ENCODE assay signal across 10 mouse cellular contexts in the genomic region with DNA sequence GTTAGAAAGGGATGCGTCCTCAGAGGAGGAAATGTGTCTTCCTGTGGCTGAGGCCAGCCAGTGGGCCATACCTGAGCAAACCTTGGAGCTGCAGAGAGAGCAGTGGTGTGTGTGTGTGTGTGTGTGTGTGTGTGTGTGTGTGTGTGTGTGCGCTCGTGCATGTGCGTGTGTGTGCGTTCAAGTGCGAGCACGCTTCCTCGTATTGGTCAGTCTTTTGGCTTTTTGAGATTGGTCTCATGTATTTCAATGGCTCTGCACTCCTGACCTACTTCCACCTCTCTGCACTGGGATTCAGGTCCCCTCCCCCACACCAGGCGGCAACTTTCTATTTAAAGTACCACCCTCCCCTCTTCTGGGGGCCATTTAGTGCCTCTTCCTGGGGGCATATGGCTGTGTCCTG. TPM values are rescaled to one million over a fixed set of nuclear protein-coding genes. Genes with fewer than 3 reads are reported as not detected.
DNase-seq lines count a peak whose midpoint lies in the region; ATAC-seq and TF ChIP-seq lines count a peak whose summit lies in the region.
"Had no signal": no experiment of that assay in that cellular context is flagged by ENCODE, and none has a peak within 500 bp of the region (broad histone marks: within the 10 kb centered on the region; RNA-seq: fewer than 3 reads in every experiment).

No protein-coding gene starts in this region.

- no peaks in the 10 kb centered on the region for H3K27me3 ChIP-seq in intestine, embryonic 15.5 days (replicated peaks)
- H3K27me3 ChIP-seq in intestine, embryonic 16.5 days (replicated peaks; ENCODE audit: control insufficient read depth, insufficient read depth, low read length): no peaks in the 10 kb centered on the region
- no peaks in the 10 kb centered on the region for H3K27me3 ChIP-seq in heart, embryonic 11.5 days (ENCODE audit: control insufficient read depth, insufficient read depth, low read length)
- no peaks in the 10 kb centered on the region for H3K27me3 ChIP-seq in megakaryocyte, embryonic 14.5 days (replicated peaks)
- H3K27me3 ChIP-seq in forebrain, embryonic 11.5 days (ENCODE audit: control insufficient read depth, insufficient read depth, low read length): no peaks in the 10 kb centered on the region

- H3K4me1 ChIP-seq in intestine, embryonic 15.5 days (replicated peaks): 0 out of 2 replicates have a peak, but pooled peaks cover 4% of the 10 kb centered on the region
- H3K4me1 ChIP-seq in intestine, embryonic 16.5 days (ENCODE audit: control insufficient read depth, insufficient read depth, low read length): no peaks in the 10 kb centered on the region; the same call in 1 of the 2 replicates
- H3K4me1 ChIP-seq in ES-E14 (ENCODE audit: control insufficient read depth in 2 of 2, insufficient read depth in 2 of 2, low read length in 2 of 2, poor library complexity in 1 of 2): peaks cover 9 to 14% of the 10 kb centered on the region in 2 experiments
- peaks cover 27% of the 10 kb centered on the region for H3K4me1 ChIP-seq in heart, embryonic 11.5 days (ENCODE audit: control insufficient read depth, insufficient read depth, low read length)
- peaks cover 79% of the 10 kb centered on the region for H3K4me1 ChIP-seq in megakaryocyte, embryonic 14.5 days
- no peaks in the 10 kb centered on the region; the same call in 1 of the 2 replicates for H3K4me1 ChIP-seq in forebrain, embryonic 11.5 days (replicated peaks; ENCODE audit: control insufficient read depth, insufficient read depth, low read length)

- no peak overlapping the region for H3K27ac ChIP-seq in intestine, embryonic 15.5 days
- H3K27ac ChIP-seq in intestine, embryonic 16.5 days (ENCODE audit: low read length): no peak overlapping the region
- H3K27ac ChIP-seq in ES-E14 (ENCODE audit: insufficient read depth, low read depth, low read length, poor library complexity, severe bottlenecking): peak overlapping the region; percentile 59
- peak overlapping the region; percentile 60 for H3K27ac ChIP-seq in heart, embryonic 11.5 days (ENCODE audit: low read depth, low read length)
- H3K27ac ChIP-seq in forebrain, embryonic 11.5 days (ENCODE audit: low read depth, low read length): no peak overlapping the region

- 0 out of 2 replicates have a peak, but pooled peaks have one; percentile 20 for ATAC-seq in intestine, embryonic 15.5 days
- ATAC-seq in intestine, embryonic 16.5 days: no peak
- peak; percentile 57; the same call in 1 of the 2 replicates for ATAC-seq in heart, embryonic 11.5 days (replicated peaks; ENCODE audit: insufficient number of reproducible peaks, low FRiP score, low TSS enrichment)
- ATAC-seq in forebrain, embryonic 11.5 days (replicated peaks; ENCODE audit: low FRiP score): no peak

- in situ Hi-C loops in ES-E14 (cut with MboI; ENCODE audit: low sequenced_read_pairs in 2 of 2, unreplicated experiment in 2 of 2): no loop called here

- no peak overlapping the region for H3K4me3 ChIP-seq in intestine, embryonic 15.5 days (replicated peaks)
- H3K4me3 ChIP-seq in intestine, embryonic 16.5 days (ENCODE audit: low read length): no peak overlapping the region
- H3K4me3 ChIP-seq in ES-E14 (ENCODE audit: insufficient read depth in 1 of 2, low read depth in 1 of 2, low read length in 2 of 2, poor library complexity in 1 of 2, severe bottlenecking in 1 of 2): no peak overlapping the region
- H3K4me3 ChIP-seq in heart, embryonic 11.5 days (ENCODE audit: low read depth, low read length): no peak overlapping the region
- peak overlapping the region; percentile 62 for H3K4me3 ChIP-seq in megakaryocyte, embryonic 14.5 days (replicated peaks)
- H3K4me3 ChIP-seq in forebrain, embryonic 11.5 days (ENCODE audit: low read depth, low read length): no peak overlapping the region

- H3K9me3 ChIP-seq in intestine, embryonic 15.5 days: no peaks in the 10 kb centered on the region
- H3K9me3 ChIP-seq in intestine, embryonic 16.5 days (ENCODE audit: control insufficient read depth, low read length): no peaks in the 10 kb centered on the region
- H3K9me3 ChIP-seq in ES-E14 (ENCODE audit: control insufficient read depth, insufficient read depth, low read depth, low read length): no peaks in the 10 kb centered on the region
- no peaks in the 10 kb centered on the region for H3K9me3 ChIP-seq in heart, embryonic 11.5 days (replicated peaks; ENCODE audit: control insufficient read depth, low read length)
- H3K9me3 ChIP-seq in megakaryocyte, embryonic 14.5 days: no peaks in the 10 kb centered on the region
- H3K9me3 ChIP-seq in forebrain, embryonic 11.5 days (ENCODE audit: control insufficient read depth, low read length): no peaks in the 10 kb centered on the region

- no peaks in the 10 kb centered on the region for H3K36me3 ChIP-seq in intestine, embryonic 15.5 days
- H3K36me3 ChIP-seq in intestine, embryonic 16.5 days (ENCODE audit: control insufficient read depth, insufficient read depth, low read length): no peaks in the 10 kb centered on the region
- H3K36me3 ChIP-seq in ES-E14 (ENCODE audit: control insufficient read depth, insufficient read depth, low read length, poor library complexity, severe bottlenecking): no peaks in the 10 kb centered on the region
- H3K36me3 ChIP-seq in heart, embryonic 11.5 days (ENCODE audit: control insufficient read depth, insufficient read depth, low read length): no peaks in the 10 kb centered on the region
- peaks cover 25% of the 10 kb centered on the region for H3K36me3 ChIP-seq in megakaryocyte, embryonic 14.5 days (replicated peaks; ENCODE audit: low read length)
- H3K36me3 ChIP-seq in forebrain, embryonic 11.5 days (ENCODE audit: control insufficient read depth, insufficient read depth, low read length): no peaks in the 10 kb centered on the region

- 72% methylated on average over 9 of the region's 9 CpGs for WGBS in intestine, embryonic 15.5 days
- 75% methylated on average over 9 of the region's 9 CpGs for WGBS in intestine, embryonic 16.5 days
- 50% methylated on average over 9 of the region's 9 CpGs for WGBS in heart, embryonic 11.5 days (ENCODE audit: insufficient replicate concordance)
- 55% methylated on average over 9 of the region's 9 CpGs for WGBS in forebrain, embryonic 11.5 days

- DNase-seq in ES-E14 (ENCODE audit: low read depth, low spot score): no peak
- DNase-seq in forebrain, embryonic 11.5 days (ENCODE audit: low spot score): no peak
- DNase-seq in adrenal gland, postnatal 36 days: no peak
- no peak for DNase-seq in layer of hippocampus, adult 11-12 months (ENCODE audit: low spot score)

- no peak overlapping the region for H3K9ac ChIP-seq in intestine, embryonic 15.5 days
- H3K9ac ChIP-seq in intestine, embryonic 16.5 days (ENCODE audit: low read depth, low read length): no peak overlapping the region
- peak overlapping the region; percentile 38; the same call in 1 of the 2 replicates for H3K9ac ChIP-seq in ES-E14 (ENCODE audit: insufficient read depth, low read depth, low read length, poor library complexity, severe bottlenecking)
- H3K9ac ChIP-seq in heart, embryonic 11.5 days (ENCODE audit: low read depth, low read length): no peak overlapping the region
- H3K9ac ChIP-seq in forebrain, embryonic 11.5 days (ENCODE audit: low read length): no peak overlapping the region

- H3K4me2 ChIP-seq in intestine, embryonic 15.5 days (replicated peaks): no peak overlapping the region
- no peak overlapping the region for H3K4me2 ChIP-seq in intestine, embryonic 16.5 days (ENCODE audit: low read depth, low read length)
- H3K4me2 ChIP-seq in heart, embryonic 11.5 days: peak overlapping the region; percentile 35
- no peak overlapping the region for H3K4me2 ChIP-seq in forebrain, embryonic 11.5 days (ENCODE audit: low read depth, low read length, severe bottlenecking)
- H3K4me2 ChIP-seq: midbrain, embryonic 11.5 days had no signal

TF ChIP-seq in ES-E14, 5 proteins besides CTCF, POLR2A, EP300 and RAD21:
- TF ChIP-seq ZNF384 (IDR thresholded peaks at IDR 0.05; ENCODE audit: low read depth, low read length) (no peak), CHD2 (IDR thresholded peaks at IDR 0.05; ENCODE audit: low read depth, low read length) (no peak), MAFK (IDR thresholded peaks at IDR 0.05; ENCODE audit: insufficient read depth, low read depth, low read length) (no peak), ZC3H11A (IDR thresholded peaks at IDR 0.05; ENCODE audit: borderline replicate concordance, low read depth, low read length) (no peak), HCFC1 (IDR thresholded peaks at IDR 0.05; ENCODE audit: borderline replicate concordance, insufficient read depth, low read length) (no peak)

RNA-seq across cellular contexts. Expression of gene Kat2b, which starts 12.1 kb away (rescaled TPM):
- polyA plus RNA-seq in intestine, embryonic 15.5 days (2015; fragmentation: Nextera tagmentation; extraction: Ambion mirVana): 3.7 and 4.3 TPM in 2 replicates
- polyA plus RNA-seq in intestine, embryonic 16.5 days (2015; fragmentation: Nextera tagmentation; extraction: Ambion mirVana): 3.9 and 4.1 TPM in 2 replicates
- total RNA-seq in ES-E14 (2012; rRNA removed): 25.1 and 32.1 TPM in 2 replicates
- 11.0 and 14.0 TPM in 2 replicates for polyA plus RNA-seq in heart, embryonic 11.5 days (2014; fragmentation: Nextera tagmentation; extraction: Ambion mirVana)
- 0.39 and 0.47 TPM in 2 replicates for polyA plus RNA-seq in megakaryocyte, embryonic 14.5 days (2012; ENCODE audit: insufficient read depth, low replicate concordance)
- 5.9 and 6.1 TPM in 2 replicates for polyA plus RNA-seq in forebrain, embryonic 11.5 days (2014; fragmentation: Nextera tagmentation; extraction: Ambion mirVana)
- total RNA-seq in adrenal gland, postnatal 36 days (2021): 10 to 100 TPM; 64.5 to 86.8 TPM

RNA-seq across cellular contexts. Expression of gene Pp2d1, which starts 39.5 kb away (rescaled TPM):
- polyA plus RNA-seq in intestine, embryonic 15.5 days (2015; fragmentation: Nextera tagmentation; extraction: Ambion mirVana): 0.11 and 0.29 TPM in 2 replicates
- 0.16 TPM in 2 replicates for polyA plus RNA-seq in intestine, embryonic 16.5 days (2015; fragmentation: Nextera tagmentation; extraction: Ambion mirVana)
- 0.31 and 0.48 TPM in 2 replicates for total RNA-seq in ES-E14 (2012; rRNA removed)
- 0.32 and 0.33 TPM in 2 replicates for polyA plus RNA-seq in heart, embryonic 11.5 days (2014; fragmentation: Nextera tagmentation; extraction: Ambion mirVana)
- polyA plus RNA-seq in megakaryocyte, embryonic 14.5 days (2012; ENCODE audit: insufficient read depth, low replicate concordance): not detected in 2 replicates
- polyA plus RNA-seq in forebrain, embryonic 11.5 days (2014; fragmentation: Nextera tagmentation; extraction: Ambion mirVana): 0.47 and 0.49 TPM in 2 replicates
- total RNA-seq in adrenal gland, postnatal 36 days (2021): not detected
- total RNA-seq: left cerebral cortex, postnatal 14 days had no signal

Comparison
In these comparisons a context has a peak if more than half of its experiments do, and no peak if none do; other contexts are left out.
1. ATAC-seq: peak in intestine, embryonic 15.5 days (single experiment) and heart, embryonic 11.5 days (single experiment); none in intestine, embryonic 16.5 days (single experiment) and forebrain, embryonic 11.5 days (single experiment).
2. H3K27ac ChIP-seq: peak in ES-E14 (single experiment) and heart, embryonic 11.5 days (single experiment); none in intestine, embryonic 15.5 days (single experiment), intestine, embryonic 16.5 days (single experiment) and forebrain, embryonic 11.5 days (single experiment).